Mouse (Mus musculus) cerebellum, adult 9-10 months (tissue): ENCODE results near the gene Emb.
"Not testable (repeated sequence)": the region's sequence is repeated elsewhere in the genome, so short reads cannot be mapped to it uniquely, and the experiment has no call there.

Experiments
- DNase-seq: peaks from one replicate; pipeline ENCODE4 v3.0.0; 2022

Gene Emb

GRCm38 (mm10) chr13:117208236-117208635 lies at the start of gene Emb:
Gene Emb (plus strand): TSS chr13:117208536.
- DNase-seq: no peak

GRCm38 (mm10) chr13:117163906-117164305 lies 44.4 kb upstream of the Emb start:
- no peak for DNase-seq

- DNase-seq: no peak
Measured at GRCm38 (mm10) chr13:117165071-117165470, 43.3 kb upstream of the Emb start.

DNA sequence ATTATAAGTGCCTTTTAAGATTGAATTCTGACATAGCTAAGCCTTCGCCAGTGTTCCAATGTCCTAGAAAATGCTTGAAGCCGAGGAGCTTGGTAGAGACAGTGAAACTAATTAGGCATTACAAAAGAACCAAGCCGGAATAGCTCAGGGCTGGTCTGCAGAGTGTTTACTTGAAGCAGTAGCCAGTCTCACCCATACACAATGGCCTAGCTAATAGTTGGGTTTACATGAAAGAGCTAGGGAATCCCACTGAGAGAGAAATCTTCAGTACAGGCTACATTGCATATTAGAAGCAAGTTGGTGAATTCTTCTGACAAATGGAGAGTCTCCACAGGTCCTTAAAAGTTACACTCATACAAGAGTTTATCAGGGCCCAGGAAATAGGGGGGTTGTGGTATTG lies 27.4 kb upstream of the Emb start:
- DNase-seq: not testable (repeated sequence)

DNA sequence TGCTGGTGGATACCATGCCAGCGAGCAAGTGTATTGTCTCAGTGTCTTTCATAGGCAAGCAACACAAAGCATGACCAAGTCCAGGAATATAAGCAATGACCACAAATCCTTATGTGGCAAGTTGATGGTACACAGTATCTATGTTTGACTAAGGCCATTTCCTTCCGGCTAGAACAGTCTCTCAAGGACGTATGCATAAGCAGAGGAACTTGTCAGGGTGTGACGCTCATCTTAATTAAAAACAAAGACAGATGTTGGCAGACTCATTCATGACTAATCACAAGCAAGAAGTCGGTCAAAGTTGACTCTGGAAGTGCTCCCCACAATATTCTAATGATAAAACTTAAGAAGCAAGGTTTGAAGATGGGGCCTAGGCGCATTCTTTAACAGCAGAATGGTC lies 25.0 kb upstream of the Emb start:
- no peak for DNase-seq

GRCm38 (mm10) chr13:117185329-117185728 lies 23.0 kb upstream of the Emb start:
- DNase-seq: no peak

DNA sequence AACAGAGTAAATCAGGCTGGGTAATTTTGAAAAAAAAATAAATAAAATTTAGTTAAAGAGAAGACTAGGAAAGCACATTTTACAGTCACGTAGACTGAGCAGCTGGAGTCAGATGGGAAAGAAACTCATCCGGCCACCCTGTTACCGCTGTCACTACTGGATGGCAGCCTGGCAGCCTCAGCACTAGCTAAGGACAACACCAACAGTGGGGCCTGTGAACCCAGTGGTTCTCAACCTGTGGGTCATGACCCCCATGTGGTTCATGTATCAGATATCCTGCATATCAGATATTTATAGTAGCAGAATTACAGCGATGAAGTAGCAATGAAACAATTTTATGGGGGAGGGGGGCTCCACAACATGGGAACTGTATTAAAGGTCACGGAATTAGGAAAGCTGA lies 16.2 kb upstream of the Emb start:
- no peak for DNase-seq

DNA sequence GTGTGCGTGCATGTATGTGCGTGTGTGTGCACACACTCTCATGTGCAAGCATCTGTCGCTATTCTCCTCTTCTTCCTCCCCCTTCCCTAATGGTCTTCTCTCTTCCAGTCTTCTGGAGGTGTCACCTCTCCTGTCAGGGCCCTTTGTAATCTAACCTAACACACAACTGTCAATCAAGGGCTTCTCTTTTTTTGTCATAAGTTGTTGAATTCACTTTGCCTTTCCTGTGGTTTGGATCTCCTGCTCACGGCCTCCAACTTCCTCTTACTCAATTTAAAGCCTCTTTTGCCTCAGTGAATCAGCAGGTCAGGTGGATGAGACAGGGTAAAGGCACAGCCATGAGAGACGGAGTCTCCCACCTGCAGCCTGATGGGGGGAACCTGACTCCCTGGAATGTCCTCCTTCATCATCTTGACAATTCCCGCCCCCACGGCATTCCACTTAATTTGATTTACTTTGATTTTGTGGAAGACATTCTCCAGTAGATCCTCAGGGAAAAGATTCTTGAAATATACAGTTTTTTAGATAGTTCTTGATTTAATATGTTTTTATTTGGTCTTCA lies 14.8 kb upstream of the Emb start:
- no peak for DNase-seq

DNA sequence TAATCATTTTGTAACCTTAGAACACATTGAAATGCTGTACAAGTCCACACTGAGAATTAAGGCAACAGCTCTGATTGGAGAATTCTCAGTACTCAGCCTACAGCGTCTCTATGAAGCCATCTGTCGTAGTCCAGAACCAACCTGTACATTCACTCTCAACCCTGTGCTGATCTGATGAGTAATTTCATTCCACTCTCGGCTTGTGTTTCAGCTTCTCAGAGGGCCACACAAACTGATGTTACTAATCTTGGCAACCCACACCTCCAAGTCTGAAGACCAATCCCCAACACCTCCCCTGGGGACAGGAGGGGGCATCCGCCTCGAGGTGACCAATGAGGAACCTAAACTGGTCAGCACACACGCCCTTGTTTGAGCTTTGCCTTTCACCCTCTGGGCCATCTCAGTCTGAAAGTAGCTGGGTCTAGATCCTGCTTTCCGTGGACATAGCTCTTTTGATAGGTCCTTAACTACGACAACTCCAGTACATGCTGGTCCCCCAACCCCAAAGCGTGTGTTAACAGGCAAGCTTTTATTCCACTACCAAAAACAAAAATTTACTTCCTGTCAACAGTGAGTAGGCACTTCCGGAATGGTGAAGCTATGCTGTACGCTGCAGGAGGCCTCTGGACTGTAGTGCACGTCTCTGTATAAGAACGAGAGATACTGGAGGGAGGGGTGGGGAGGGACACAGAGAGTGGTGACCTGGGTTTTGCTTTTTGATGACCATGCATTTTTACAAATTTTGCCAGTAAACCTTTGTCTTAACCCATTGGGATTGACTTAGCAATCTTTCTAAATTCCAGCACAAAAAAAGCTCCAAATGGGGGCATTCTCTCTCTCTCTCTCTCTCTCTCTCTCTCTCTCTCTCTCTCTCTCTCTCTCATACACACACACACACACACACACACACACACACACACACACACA lies 12.5 kb upstream of the Emb start:
- no peak for DNase-seq

- DNase-seq: no peak
Measured at GRCm38 (mm10) chr13:117197666-117198065, 10.7 kb upstream of the Emb start.

- peak; percentile 86 for DNase-seq
Measured at GRCm38 (mm10) chr13:117198402-117199083, 9.8 kb upstream of the Emb start.

- DNase-seq: peak; percentile 48
Measured at GRCm38 (mm10) chr13:117202755-117203471, 5.4 kb upstream of the Emb start.

- no peak for DNase-seq
Measured at GRCm38 (mm10) chr13:117204685-117205084, 3.7 kb upstream of the Emb start.

DNA sequence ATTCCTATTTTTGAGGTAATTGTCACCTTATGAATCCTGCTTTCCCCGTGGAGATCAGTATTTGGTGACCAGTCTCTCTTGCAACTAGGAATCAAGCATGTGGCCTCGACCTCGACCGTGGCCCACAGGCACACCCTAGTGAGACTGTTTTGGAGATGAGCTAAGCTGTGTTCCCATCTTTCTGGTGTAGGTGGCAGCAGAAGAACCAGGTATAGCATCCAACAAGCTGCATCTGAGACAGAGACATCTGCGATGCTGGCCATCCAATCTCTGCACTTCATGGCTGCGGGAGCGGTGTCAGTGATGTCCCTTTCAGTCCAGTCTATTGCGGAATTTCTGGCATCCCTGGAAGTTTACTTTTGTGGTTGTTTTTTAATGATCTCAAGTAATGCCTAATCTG lies 2.3 kb upstream of the Emb start:
- DNase-seq: no peak

DNA sequence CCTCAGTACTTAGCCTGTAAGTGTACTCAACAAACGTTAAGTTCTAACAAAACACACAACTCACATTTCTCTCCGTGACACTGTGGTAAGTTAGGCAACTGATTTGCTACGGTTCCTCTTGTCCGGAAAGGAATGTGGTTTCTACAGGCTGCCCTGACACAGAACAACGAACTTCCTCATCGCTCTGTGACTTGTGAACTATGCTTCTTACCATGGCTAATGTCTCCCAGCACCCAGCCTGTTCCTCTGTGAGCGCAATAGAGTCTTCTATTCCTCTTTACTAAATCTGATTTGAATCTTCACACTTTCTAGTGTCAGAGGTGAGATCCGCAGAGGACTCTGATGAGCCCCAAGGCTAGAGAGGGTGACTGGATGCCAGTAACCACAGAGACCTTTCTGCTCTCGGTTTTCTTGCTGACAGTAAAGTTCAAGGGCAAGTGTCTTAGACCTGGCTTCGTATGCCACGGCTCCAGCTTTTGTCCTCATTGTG lies 3.1 kb downstream of the Emb start:
- no peak for DNase-seq

DNA sequence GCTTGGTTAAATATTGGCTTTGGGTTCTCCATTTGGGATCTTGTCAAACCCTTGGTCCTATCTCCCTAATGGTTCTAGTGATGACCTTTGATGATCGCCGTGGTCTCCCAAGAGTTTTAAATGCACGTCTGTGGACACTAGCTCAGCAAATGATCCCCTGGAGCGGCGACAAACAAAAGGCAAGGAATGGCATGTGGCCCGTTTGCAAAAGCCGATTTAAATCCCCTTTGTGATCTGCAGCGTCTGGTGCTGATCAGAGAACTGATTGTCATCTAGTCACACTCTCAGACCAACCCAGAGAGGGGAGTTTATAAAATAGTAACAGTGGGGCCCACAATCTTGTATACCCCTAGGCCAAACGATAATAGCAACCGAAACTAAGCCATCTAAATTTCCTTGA lies 7.1 kb downstream of the Emb start:
- no peak for DNase-seq

GRCm38 (mm10) chr13:117216126-117216525 lies 7.8 kb downstream of the Emb start:
- no peak for DNase-seq

- no peak for DNase-seq
Measured at GRCm38 (mm10) chr13:117216752-117217363, 8.5 kb downstream of the Emb start.

- no peak for DNase-seq
Measured at GRCm38 (mm10) chr13:117217621-117218020, 9.3 kb downstream of the Emb start.

GRCm38 (mm10) chr13:117218092-117218491 lies 9.8 kb downstream of the Emb start:
- no peak for DNase-seq

GRCm38 (mm10) chr13:117219871-117220500 lies 11.7 kb downstream of the Emb start:
- no peak for DNase-seq
